Mouse (Mus musculus): ENCODE results near the gene Srebf1. TPM values are rescaled to one million over a fixed set of nuclear protein-coding genes. Genes with fewer than 3 reads are reported as not detected.

Srebf1 gene
- 182 and 281 TPM in 2 replicates for polyA plus RNA-seq (2012; ENCODE audit: low replicate concordance)

GRCm38 (mm10) chr11:60222469-60223236 lies at the start of gene Srebf1:
TSS of gene Srebf1 (minus strand) at chr11:60222581.

Other genes with a start within 250 kb of the Srebf1 start
- gene Pemt, start 176.1 kb downstream of the Srebf1 start, polyA plus RNA-seq (2012; ENCODE audit: low replicate concordance): 0.73 and 3.8 TPM in 2 replicates
- gene Rai1, start 117.6 kb downstream of the Srebf1 start, polyA plus RNA-seq (2012; ENCODE audit: low replicate concordance): 80.1 and 103 TPM in 2 replicates
- 23.5 and 40.8 TPM in 2 replicates for gene Tom1l2, start 130.3 kb upstream of the Srebf1 start, polyA plus RNA-seq (2012; ENCODE audit: low replicate concordance)
- gene Drc3, start 130.7 kb upstream of the Srebf1 start, polyA plus RNA-seq (2012; ENCODE audit: low replicate concordance): not detected in 2 replicates
- gene Gid4, start 194.6 kb upstream of the Srebf1 start, polyA plus RNA-seq (2012; ENCODE audit: low replicate concordance): 8.8 and 12.0 TPM in 2 replicates
- gene Atpaf2, start 195.9 kb upstream of the Srebf1 start, polyA plus RNA-seq (2012; ENCODE audit: low replicate concordance): 35.8 and 42.2 TPM in 2 replicates
- 23.8 and 35.1 TPM in 2 replicates for gene Drg2, start 232.0 kb upstream of the Srebf1 start, polyA plus RNA-seq (2012; ENCODE audit: low replicate concordance)
- gene Myo15, start 246.8 kb upstream of the Srebf1 start, polyA plus RNA-seq (2012; ENCODE audit: low replicate concordance): 0.10 and 0.21 TPM in 2 replicates

All from hematopoietic multipotent progenitor cell, adult 10-12 weeks (in vitro differentiated cells).